Mouse (Mus musculus) cerebellum, adult 2 months (tissue): ENCODE results near the gene Cyb561a3. TPM values are rescaled to one million over a fixed set of nuclear protein-coding genes. Genes with fewer than 3 reads are reported as not detected.

Source experiments
- DNase-seq, 2 experiments: peaks; one replicate each; pipeline ENCODE4 v3.0.0; 2021
- H3K27ac ChIP-seq: fragments of 200-500 bp; 2 replicates; pipeline ENCODE4 v1.5.1; 2012; ENCODE audit warnings: low read length, control low read depth, inconsistent platforms; ENCODE audit not compliant: insufficient read depth
- H3K27me3 ChIP-seq: fragments of 200-500 bp; 2 replicates; pipeline ENCODE4 v1.6.1; 2012; ENCODE audit warnings: inconsistent platforms, mild to moderate bottlenecking, low read length, moderate library complexity; ENCODE audit not compliant: control insufficient read depth, insufficient read depth
- H3K4me1 ChIP-seq: fragments of 200-500 bp; 2 replicates; pipeline ENCODE4 v1.6.1; 2011; ENCODE audit warnings: low read length; ENCODE audit not compliant: control insufficient read depth, insufficient read depth
- H3K4me3 ChIP-seq: fragments of 200-500 bp; replicated peaks from 2 replicates; pipeline ENCODE3; 2011; ENCODE audit warnings: mild to moderate bottlenecking, low read depth, low read length, control low read depth; ENCODE audit not compliant: insufficient read depth
- CTCF ChIP-seq: fragments of 200-500 bp; IDR thresholded peaks from 2 replicates; pipeline ENCODE4 v1.5.1; 2011; ENCODE audit warnings: low read depth, mild to moderate bottlenecking, control low read depth, low read length, moderate library complexity, borderline replicate concordance; ENCODE audit not compliant: insufficient read depth
- POLR2A ChIP-seq: fragments of 200-500 bp; IDR thresholded peaks from 2 replicates; pipeline ENCODE4 v1.6.1; 2011; ENCODE audit warnings: low read length, control low read depth, borderline replicate concordance; ENCODE audit not compliant: insufficient read depth
- WGBS: fragments of 180-500 bp; shearing (Covaris S2); methylation state at CpG from one replicate; pipeline ENCODE4 v1.1.7; 2018; 5-methylcytosine and 5-hydroxymethylcytosine counted together
- polyA plus RNA-seq: library from polyadenylated mRNA; depleted of rRNA; stranded (reverse); fragments of >200 nt; gene quantifications from 2 replicates; pipeline ENCODE4 v1.2.3, GENCODE M21; 2012

Cyb561a3 gene
- polyA plus RNA-seq, 1 experiment = 12.0 TPM

GRCm38 (mm10) chr19:10598188-10598587 lies 21.2 kb downstream of the Cyb561a3 start:
- 0 out of 2 replicates have a peak, but pooled peaks cover 1% of the 10 kb centered on the region for H3K4me1 ChIP-seq
- H3K4me3 ChIP-seq = no peak overlapping the region
- 32% methylated on average over 3 of the region's 3 CpGs for WGBS
- no peak overlapping the region for H3K27ac ChIP-seq
- TF ChIP-seq POLR2A (no peak), CTCF (peak; percentile 8; the same call in 1 of the 2 replicates)
- no peak for DNase-seq
- no peaks in the 10 kb centered on the region for H3K27me3 ChIP-seq

DNA sequence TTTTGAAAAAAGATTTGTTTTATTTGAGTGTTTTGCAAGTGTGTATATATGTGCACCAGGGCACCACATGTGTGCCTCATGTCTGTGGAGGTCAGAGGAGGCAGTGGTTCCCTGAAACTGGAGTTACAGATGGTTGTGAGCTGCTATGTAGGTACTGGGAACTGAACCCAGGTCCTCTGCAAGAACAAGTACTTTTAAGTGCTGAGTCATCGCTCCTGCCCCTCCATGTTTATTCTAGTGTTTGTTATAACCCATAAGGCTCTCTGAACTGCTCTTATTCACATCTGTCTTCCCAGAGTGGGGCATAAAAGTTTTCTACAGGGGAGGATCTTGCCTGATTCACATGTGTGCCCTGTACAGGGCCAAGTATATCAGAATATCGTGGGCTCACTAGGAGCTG lies 22.7 kb downstream of the Cyb561a3 start:
- WGBS = 94% methylated on average over 2 of the region's 2 CpGs
- Histone ChIP-seq H3K4me1 (peaks cover 6% of the 10 kb centered on the region; the same call in 1 of the 2 replicates), H3K27me3 (no peaks in the 10 kb centered on the region), H3K27ac (no peak overlapping the region), H3K4me3 (no peak overlapping the region)
- DNase-seq = no peak
- TF ChIP-seq POLR2A (no peak), CTCF (no peak)

GRCm38 (mm10) chr19:10602247-10602769 lies 25.3 kb downstream of the Cyb561a3 start:
- TF ChIP-seq CTCF = no peak
- TF ChIP-seq POLR2A = no peak
- H3K4me1 ChIP-seq = peaks cover 8% of the 10 kb centered on the region; the same call in 1 of the 2 replicates
- 2% methylated on average over 6 of the region's 6 CpGs for WGBS
- peak overlapping the region; percentile 52 for H3K4me3 ChIP-seq
- DNase-seq = no peak
- H3K27me3 ChIP-seq = no peaks in the 10 kb centered on the region
- peak overlapping the region; percentile 13 for H3K27ac ChIP-seq

DNA sequence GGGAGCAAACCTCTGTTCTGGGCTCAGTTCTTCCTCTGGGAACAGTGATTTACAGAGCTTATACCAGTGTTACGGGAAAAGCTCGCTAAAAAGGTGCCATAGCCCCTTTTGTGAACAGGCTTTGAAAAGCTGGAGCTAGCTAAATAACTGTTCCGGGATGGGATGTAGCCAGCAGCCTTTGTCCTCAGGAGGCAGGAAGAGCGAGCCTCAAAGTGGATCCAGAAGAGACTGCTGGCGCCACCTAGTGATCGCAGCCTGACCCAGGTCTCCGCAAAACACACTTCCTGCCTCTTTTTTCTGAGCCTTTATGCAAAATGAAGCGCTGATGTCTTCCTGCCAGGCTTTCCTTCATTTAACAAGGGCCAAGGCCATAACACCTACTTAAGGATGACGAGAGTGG lies 25.8 kb downstream of the Cyb561a3 start:
- 2% methylated on average over 9 of the region's 9 CpGs for WGBS

GRCm38 (mm10) chr19:10603660-10604523 lies 26.9 kb downstream of the Cyb561a3 start:
- Histone ChIP-seq H3K4me3 (no peak overlapping the region), H3K27me3 (no peaks in the 10 kb centered on the region), H3K4me1 (peaks cover 8% of the 10 kb centered on the region; the same call in 1 of the 2 replicates), H3K27ac (peak overlapping the region; percentile 12; the same call in 1 of the 2 replicates)
- peak; percentile 17 to 25 for DNase-seq
- WGBS = 84% methylated on average over 18 of the region's 18 CpGs
- TF ChIP-seq CTCF (no peak), POLR2A (no peak)

More for the DNA sequence above, 25.8 kb downstream of the Cyb561a3 start:
- TF ChIP-seq POLR2A = peak; percentile 60; the same call in 1 of the 2 replicates
- TF ChIP-seq CTCF = peak; percentile 85
- H3K4me1 ChIP-seq = peaks cover 8% of the 10 kb centered on the region; the same call in 1 of the 2 replicates
- H3K27ac ChIP-seq = peak overlapping the region; percentile 13
- peak overlapping the region; percentile 52 for H3K4me3 ChIP-seq
- H3K27me3 ChIP-seq = no peaks in the 10 kb centered on the region
- peak; percentile 86 to 90 for DNase-seq

- TF ChIP-seq CTCF (no peak), POLR2A (no peak)
Measured at GRCm38 (mm10) chr19:10604534-10604933, 27.6 kb downstream of the Cyb561a3 start.

DNA sequence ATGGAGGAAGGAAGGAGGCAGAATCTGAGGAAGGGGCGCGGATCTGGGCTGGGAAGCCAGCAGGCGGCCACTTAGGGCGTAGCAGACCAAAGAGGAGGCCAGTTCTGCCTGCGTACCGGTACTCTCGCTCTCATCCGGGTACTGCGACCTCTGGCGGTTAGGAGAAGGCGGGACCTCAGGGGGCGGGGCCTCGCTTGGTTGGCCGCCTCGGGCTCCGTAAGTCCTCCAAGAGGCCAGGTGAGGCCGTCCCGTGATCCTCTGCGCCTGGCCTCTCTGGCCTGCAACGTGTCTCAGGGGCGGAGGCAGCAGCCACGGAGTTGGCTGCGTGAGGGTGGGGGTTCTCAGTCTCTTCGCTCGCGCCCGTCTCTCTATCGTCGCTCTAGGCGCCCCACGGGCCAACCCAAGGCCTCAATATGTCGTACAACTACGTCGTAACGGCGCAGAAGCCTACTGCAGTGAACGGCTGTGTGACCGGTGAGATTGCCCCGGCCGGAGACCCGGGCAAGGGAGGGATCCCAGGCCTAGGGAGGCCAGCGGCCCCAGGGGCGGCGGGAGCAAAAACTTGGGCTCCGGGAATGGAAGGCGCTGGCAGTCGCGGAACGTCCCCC lies 28.4 kb downstream of the Cyb561a3 start, which contains the start of the genes Ddb1 and Tkfc:
TSS of gene Ddb1 (plus strand) at position 35 of the 608 bp plus-strand sequence.
TSS of gene Tkfc (minus strand) at position 362 of the 608 bp plus-strand sequence.
- H3K27ac ChIP-seq = peak within 1 kb of the TSS; percentile 83
- TF ChIP-seq CTCF (peak; percentile 35; the same call in 1 of the 2 replicates), POLR2A (peak; percentile 96)
- H3K27me3 ChIP-seq = no peaks in the 10 kb centered on the region
- H3K4me1 ChIP-seq = peaks cover 8% of the 10 kb centered on the region; the same call in 1 of the 2 replicates
- peak; percentile 99 for DNase-seq
- WGBS = under 1% methylated on average over 49 of the region's 49 CpGs
- H3K4me3 ChIP-seq = peak within 1 kb of the TSS; percentile 86

More at GRCm38 (mm10) chr19:10604534-10604933, 27.6 kb downstream of the Cyb561a3 start:
- WGBS = 57% methylated on average over 3 of the region's 3 CpGs
- DNase-seq = no peak
- Histone ChIP-seq H3K27ac (peak overlapping the region; percentile 83), H3K27me3 (no peaks in the 10 kb centered on the region), H3K4me3 (peak overlapping the region; percentile 86), H3K4me1 (peaks cover 8% of the 10 kb centered on the region; the same call in 1 of the 2 replicates)
